Mouse (Mus musculus): ENCODE measurements at regions not wholly inside any gene's neighbourhood (a gene's known extent, or its start where the extent isn't known, plus 50 kb on each side); places are given as distances from the start of the nearest gene placed in this dataset.

DNA sequence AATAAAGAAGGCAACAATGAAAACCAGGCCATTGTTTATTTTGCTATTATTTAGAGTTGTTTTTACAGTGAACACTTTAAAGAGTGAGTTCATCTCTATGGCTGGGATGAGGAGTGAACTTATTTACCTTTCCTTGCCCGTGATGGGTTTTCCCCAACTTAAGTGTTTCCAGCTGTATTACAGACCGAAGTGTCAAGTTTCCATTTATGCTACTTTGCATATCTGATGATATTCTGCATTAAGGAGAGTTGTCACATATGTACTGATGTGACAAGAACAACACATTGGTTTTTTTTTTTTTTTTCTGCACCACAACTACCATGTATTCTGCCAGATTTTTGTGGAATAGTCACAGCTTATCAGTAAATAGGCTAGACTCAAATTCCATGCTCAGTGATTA is 518.7 kb upstream of the Man1a start:
- TF ChIP-seq CTCF (IDR thresholded peaks at IDR 0.05; ENCODE audit: extremely low read depth, insufficient read depth, low read length) (no peak), POLR2A (IDR thresholded peaks at IDR 0.05; ENCODE audit: extremely low read depth, insufficient read depth, low read length) (no peak)

Data from cortical plate, adult 2 months (tissue).